Mouse (Mus musculus) ES-Bruce4 (cell line): ENCODE measurements around the gene Gm48552.

ENCODE experiments used
- CTCF ChIP-seq: IDR thresholded peaks from one replicate; pipeline ENCODE4 v1.8.1; 2011; ENCODE audit warnings: low read depth, low read length
- EP300 ChIP-seq: IDR thresholded peaks from 2 replicates; pipeline ENCODE4 v1.6.1; 2011; ENCODE audit warnings: low read depth, low read length; ENCODE audit not compliant: insufficient read depth
- POLR2A ChIP-seq: IDR thresholded peaks from one replicate; pipeline ENCODE4 v1.8.1; 2011; ENCODE audit warnings: low read length; ENCODE audit not compliant: insufficient read depth

DNA sequence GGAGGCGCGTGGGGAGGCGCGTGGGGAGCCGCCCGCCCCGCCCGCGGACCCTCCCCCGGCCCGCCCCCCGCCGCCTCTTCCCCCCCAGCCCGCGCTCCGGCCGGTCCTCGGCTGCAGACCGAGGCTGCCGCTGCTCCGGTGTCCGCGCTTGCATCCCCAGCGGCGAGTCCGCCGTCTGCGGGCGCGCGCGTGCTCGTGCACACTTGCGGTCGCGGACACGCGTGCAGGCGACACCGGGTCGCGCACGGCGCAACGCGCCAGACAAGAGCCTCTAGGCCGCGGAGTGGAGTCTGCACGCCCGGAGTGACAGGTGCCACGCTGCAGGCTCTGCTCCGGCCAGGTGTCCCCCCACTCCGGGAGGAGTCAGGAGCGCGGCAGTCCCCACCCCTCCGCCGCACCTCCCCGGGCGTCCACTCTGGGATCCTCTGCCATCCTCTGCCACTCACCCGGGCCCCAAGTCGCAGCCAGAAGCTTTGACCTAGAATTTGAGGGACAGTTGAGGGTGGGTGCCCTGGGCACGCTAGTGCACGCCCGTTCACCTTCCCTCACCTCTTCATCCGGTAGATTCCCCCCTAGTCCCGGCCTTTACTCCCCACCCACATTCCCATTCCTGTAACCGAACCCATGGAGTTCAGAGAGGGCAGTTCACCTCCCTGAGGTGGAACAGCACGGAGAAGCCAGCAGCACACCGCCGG is 42.2 kb downstream of the Gm48552 start:
- no peak for TF ChIP-seq CTCF
- TF ChIP-seq POLR2A: no peak
- no peak for TF ChIP-seq EP300
